ENCODE assay signal across 8 mouse cellular contexts in the genomic region with DNA sequence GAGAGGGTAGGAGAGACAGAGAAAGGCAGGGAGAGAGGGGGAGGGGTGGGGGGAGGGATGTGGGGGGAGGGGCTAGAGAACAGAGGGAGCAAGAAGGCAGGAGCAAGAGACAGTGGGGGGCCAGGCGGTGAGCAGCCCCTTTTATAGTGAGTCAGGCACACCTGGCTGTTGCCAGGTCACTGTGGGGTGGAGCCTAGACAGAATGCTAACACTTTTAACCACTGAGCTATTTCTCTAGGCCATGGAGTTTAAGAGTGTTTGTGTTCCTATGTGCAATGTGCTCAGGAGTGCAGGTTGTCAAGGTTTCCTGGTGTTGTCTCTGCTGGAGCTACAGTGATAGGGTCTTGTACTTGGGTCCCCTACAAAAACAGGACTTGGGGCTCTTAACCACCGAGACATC. TPM values are rescaled to one million over a fixed set of nuclear protein-coding genes. Genes with fewer than 3 reads are reported as not detected.
DNase-seq lines count a peak whose midpoint lies in the region; ATAC-seq and TF ChIP-seq lines count a peak whose summit lies in the region.

No protein-coding gene starts in this region.

- H3K4me2 ChIP-seq in kidney, postnatal 0 days (ENCODE audit: low read length): peak overlapping the region; percentile 60
- H3K4me2 ChIP-seq in liver, embryonic 13.5 days: no peak overlapping the region

- no peak overlapping the region for H3K4me3 ChIP-seq in kidney, postnatal 0 days (replicated peaks; ENCODE audit: low read depth, low read length)
- H3K4me3 ChIP-seq in ES-E14 (ENCODE audit: insufficient read depth in 1 of 2, low read depth in 1 of 2, low read length in 2 of 2, poor library complexity in 1 of 2, severe bottlenecking in 1 of 2): peak overlapping the region; percentile 26 to 59
- H3K4me3 ChIP-seq in cortical plate, adult 2 months (ENCODE audit: insufficient read depth, low read length): no peak overlapping the region
- H3K4me3 ChIP-seq in liver, embryonic 13.5 days (replicated peaks): no peak overlapping the region

- no peak for TF ChIP-seq CTCF in kidney, postnatal 0 days (IDR thresholded peaks at IDR 0.05; ENCODE audit: low read depth)
- no peak for TF ChIP-seq CTCF in cortical plate, adult 2 months (IDR thresholded peaks at IDR 0.05; ENCODE audit: extremely low read depth, insufficient read depth, low read length)

- WGBS in kidney, postnatal 0 days: 45% methylated on average over 2 of the region's 2 CpGs
- WGBS in liver, embryonic 13.5 days (ENCODE audit: insufficient replicate concordance): 32% methylated on average over 2 of the region's 2 CpGs

- H3K36me3 ChIP-seq in kidney, postnatal 0 days (ENCODE audit: insufficient read depth, low read length): peaks cover 10% of the 10 kb centered on the region; the same call in 1 of the 2 replicates
- H3K36me3 ChIP-seq in ES-E14 (ENCODE audit: control insufficient read depth, insufficient read depth, low read length, poor library complexity, severe bottlenecking): peaks cover 2% of the 10 kb centered on the region; the same call in 1 of the 2 replicates
- peaks cover 9% of the 10 kb centered on the region for H3K36me3 ChIP-seq in liver, embryonic 13.5 days

- peak overlapping the region; percentile 97 for H3K27ac ChIP-seq in kidney, postnatal 0 days
- peak overlapping the region; percentile 100 for H3K27ac ChIP-seq in ES-E14 (ENCODE audit: insufficient read depth, low read depth, low read length, poor library complexity, severe bottlenecking)
- 0 out of 2 replicates have a peak overlapping the region, but pooled peaks have one; percentile 50 for H3K27ac ChIP-seq in cortical plate, adult 2 months (ENCODE audit: insufficient read depth, low read length)
- peak overlapping the region; percentile 87; the same call in 1 of the 2 replicates for H3K27ac ChIP-seq in liver, embryonic 13.5 days

- H3K9ac ChIP-seq in kidney, postnatal 0 days (ENCODE audit: low read depth, low read length): 0 out of 2 replicates have a peak overlapping the region, but pooled peaks have one; percentile 53
- H3K9ac ChIP-seq in ES-E14 (ENCODE audit: insufficient read depth, low read depth, low read length, poor library complexity, severe bottlenecking): peak overlapping the region; percentile 85
- H3K9ac ChIP-seq in liver, embryonic 13.5 days: no peak overlapping the region

- H3K9me3 ChIP-seq in kidney, postnatal 0 days (replicated peaks; ENCODE audit: low read length): no peaks in the 10 kb centered on the region
- no peaks in the 10 kb centered on the region for H3K9me3 ChIP-seq in ES-E14 (ENCODE audit: control insufficient read depth, insufficient read depth, low read depth, low read length)
- H3K9me3 ChIP-seq in liver, embryonic 13.5 days (replicated peaks): no peaks in the 10 kb centered on the region

- in situ Hi-C loops in ES-E14 (cut with MboI; ENCODE audit: low sequenced_read_pairs in 2 of 2, unreplicated experiment in 2 of 2): no loop called here

- no peaks in the 10 kb centered on the region for H3K27me3 ChIP-seq in kidney, postnatal 0 days (ENCODE audit: insufficient read depth, low read length)
- H3K27me3 ChIP-seq in liver, embryonic 13.5 days: no peaks in the 10 kb centered on the region

- ATAC-seq in kidney, postnatal 0 days (replicated peaks; ENCODE audit: low FRiP score, low read depth): no peak
- no peak for ATAC-seq in liver, embryonic 13.5 days (ENCODE audit: low read depth)
- no peak for ATAC-seq in inflammation-experienced regulatory T-cells, adult 6 months
- no peak for ATAC-seq in erythroblast, adult 5-6 weeks (replicated peaks; ENCODE audit: low FRiP score, poor library complexity, severe bottlenecking)

- DNase-seq in kidney, postnatal 0 days (ENCODE audit: low spot score): no peak
- no peak for DNase-seq in kidney, postnatal 25 days
- DNase-seq in ES-E14 (ENCODE audit: low read depth, low spot score): no peak
- no peak for DNase-seq in liver, embryonic 13.5 days
- no peak for DNase-seq in right cerebral cortex, postnatal 10 days (ENCODE audit: low spot score in 2 of 2)

- H3K4me1 ChIP-seq in kidney, postnatal 0 days (replicated peaks; ENCODE audit: insufficient read depth, low read length): peaks cover 25% of the 10 kb centered on the region
- peaks cover 15 to 21% of the 10 kb centered on the region in 2 experiments; a peak in 3 of 4 replicates for H3K4me1 ChIP-seq in ES-E14 (ENCODE audit: control insufficient read depth in 2 of 2, insufficient read depth in 2 of 2, low read length in 2 of 2, poor library complexity in 1 of 2)
- H3K4me1 ChIP-seq in cortical plate, adult 2 months (ENCODE audit: control insufficient read depth, insufficient read depth, low read length): peaks cover 3% of the 10 kb centered on the region
- peaks cover 40% of the 10 kb centered on the region for H3K4me1 ChIP-seq in liver, embryonic 13.5 days (replicated peaks)

- no peak for TF ChIP-seq POLR2A in cortical plate, adult 2 months (IDR thresholded peaks at IDR 0.05; ENCODE audit: extremely low read depth, insufficient read depth, low read length)

TF ChIP-seq in ES-E14, 5 proteins besides CTCF, POLR2A, EP300 and RAD21:
- no peak for TF ChIP-seq ZNF384 (IDR thresholded peaks at IDR 0.05; ENCODE audit: low read depth, low read length)
- no peak for TF ChIP-seq MAFK (IDR thresholded peaks at IDR 0.05; ENCODE audit: insufficient read depth, low read depth, low read length)
- TF ChIP-seq CHD2 (IDR thresholded peaks at IDR 0.05; ENCODE audit: low read depth, low read length): no peak
- no peak for TF ChIP-seq HCFC1 (IDR thresholded peaks at IDR 0.05; ENCODE audit: borderline replicate concordance, insufficient read depth, low read length)
- TF ChIP-seq ZC3H11A (IDR thresholded peaks at IDR 0.05; ENCODE audit: borderline replicate concordance, low read depth, low read length): no peak

RNA-seq across cellular contexts. Expression of gene Zdhhc18, which starts 8.8 kb away (rescaled TPM):
- 3.7 and 7.1 TPM in 2 replicates for polyA plus RNA-seq in kidney, postnatal 0 days (2015; fragmentation: Nextera tagmentation; extraction: Ambion mirVana)
- 39.0 and 55.8 TPM in 2 replicates for total RNA-seq in ES-E14 (2012; rRNA removed)
- 36.8 and 38.4 TPM in 2 replicates for polyA plus RNA-seq in cortical plate, adult 2 months (2012; rRNA removed)
- 1.0 and 1.1 TPM in 2 replicates for polyA plus RNA-seq in liver, embryonic 13.5 days (2015; fragmentation: Nextera tagmentation; extraction: Ambion mirVana)
- 10 to 100 TPM; 22.8 to 25.9 (median 23.1) TPM for polyA plus RNA-seq in inflammation-experienced regulatory T-cells, adult 6 months (2017; shearing (Covaris generic))
- total RNA-seq in erythroblast, adult 5-6 weeks (2015; ENCODE audit: low replicate concordance): 4.4 and 8.8 TPM in 2 replicates
- total RNA-seq in erythroblast, adult 5-6 weeks (2017; ENCODE audit: low replicate concordance): 3.8 and 8.8 TPM in 2 replicates

RNA-seq across cellular contexts. Expression of gene Pigv, which starts 13.7 kb away (rescaled TPM):
- polyA plus RNA-seq in kidney, postnatal 0 days (2015; fragmentation: Nextera tagmentation; extraction: Ambion mirVana): 19.1 and 19.7 TPM in 2 replicates
- total RNA-seq in ES-E14 (2012; rRNA removed): 11.6 and 14.5 TPM in 2 replicates
- 6.6 and 7.4 TPM in 2 replicates for polyA plus RNA-seq in cortical plate, adult 2 months (2012; rRNA removed)
- 5.8 and 7.3 TPM in 2 replicates for polyA plus RNA-seq in liver, embryonic 13.5 days (2015; fragmentation: Nextera tagmentation; extraction: Ambion mirVana)
- 10 to 100 TPM; 10.3 to 13.8 (median 11.3) TPM for polyA plus RNA-seq in inflammation-experienced regulatory T-cells, adult 6 months (2017; shearing (Covaris generic))
- 0.84 and 8.1 TPM in 2 replicates for total RNA-seq in erythroblast, adult 5-6 weeks (2015; ENCODE audit: low replicate concordance)
- total RNA-seq in erythroblast, adult 5-6 weeks (2017; ENCODE audit: low replicate concordance): 1.1 and 1.7 TPM in 2 replicates

RNA-seq across cellular contexts. Expression of gene Sfn, which starts 56.8 kb away (rescaled TPM):
- 20.5 and 21.3 TPM in 2 replicates for polyA plus RNA-seq in kidney, postnatal 0 days (2015; fragmentation: Nextera tagmentation; extraction: Ambion mirVana)
- 35.8 and 46.6 TPM in 2 replicates for total RNA-seq in ES-E14 (2012; rRNA removed)
- 2.1 and 2.6 TPM in 2 replicates for polyA plus RNA-seq in cortical plate, adult 2 months (2012; rRNA removed)
- 0.77 and 0.92 TPM in 2 replicates for polyA plus RNA-seq in liver, embryonic 13.5 days (2015; fragmentation: Nextera tagmentation; extraction: Ambion mirVana)
- polyA plus RNA-seq in inflammation-experienced regulatory T-cells, adult 6 months (2017; shearing (Covaris generic)): 10 to 100 TPM; 10.9 to 18.2 (median 12.9) TPM
- total RNA-seq in erythroblast, adult 5-6 weeks (2015; ENCODE audit: low replicate concordance): 0.84 TPM in 1 of 2 replicates, not detected in the other
- total RNA-seq in erythroblast, adult 5-6 weeks (2017; ENCODE audit: low replicate concordance): 0.28 and 1.5 TPM in 2 replicates

Comparison
In these comparisons a context has a peak if more than half of its experiments do, and no peak if none do; other contexts are left out.
1. H3K27ac ChIP-seq: peak in every context shown above with its lines; median percentile 100 in ES-E14; 97 in kidney, postnatal 0 days; 87 in liver, embryonic 13.5 days; 50 in cortical plate, adult 2 months.
2. H3K4me3 ChIP-seq: peak in ES-E14 (2 of 2); none in kidney, postnatal 0 days (single experiment), cortical plate, adult 2 months (single experiment) and liver, embryonic 13.5 days (single experiment).